In the genomic region with DNA sequence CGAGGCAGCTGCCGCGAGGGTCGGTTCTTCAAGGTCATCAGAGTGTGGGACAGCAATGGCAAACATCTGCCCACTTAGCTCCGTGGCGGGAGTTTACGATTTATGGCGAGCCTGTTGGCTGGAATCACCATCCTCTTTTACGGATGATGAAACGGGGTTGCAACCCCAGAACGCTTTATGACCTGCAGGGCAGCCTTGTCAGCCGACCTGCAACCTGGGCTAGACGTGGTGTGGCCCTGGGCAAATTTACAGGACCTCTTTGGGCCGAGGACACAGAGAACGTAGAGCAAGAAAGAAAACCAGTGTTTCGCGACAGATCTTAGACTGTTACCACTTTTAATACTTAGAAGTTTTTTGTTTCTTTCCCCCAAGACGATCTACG, we compare ENCODE assay signal across 8 mouse cellular contexts. TPM values are rescaled to one million over a fixed set of nuclear protein-coding genes. Genes with fewer than 3 reads are reported as not detected.
DNase-seq lines count a peak whose midpoint lies in the region; ATAC-seq and TF ChIP-seq lines count a peak whose summit lies in the region.

A gene (minus strand): TSS at position 113 of the 382 bp plus-strand sequence.

- no peak for TF ChIP-seq POLR2A in bone marrow macrophage, adult 2 months (IDR thresholded peaks at IDR 0.05; ENCODE audit: borderline replicate concordance, low read depth, low read length)

- H3K27me3 ChIP-seq in lung, embryonic 14.5 days (ENCODE audit: insufficient read depth, low read length), result no peaks in the 10 kb centered on the region
- no peaks in the 10 kb centered on the region for H3K27me3 ChIP-seq in intestine, postnatal 0 days (replicated peaks; ENCODE audit: control insufficient read depth, insufficient read depth, low read length)
- H3K27me3 ChIP-seq in midbrain, embryonic 10.5 days (ENCODE audit: low read depth, poor library complexity, severe bottlenecking), result no peaks in the 10 kb centered on the region

- H3K4me1 ChIP-seq in lung, embryonic 14.5 days (ENCODE audit: insufficient read depth), result peaks cover 7% of the 10 kb centered on the region; the same call in 1 of the 2 replicates
- peaks cover 21% of the 10 kb centered on the region for H3K4me1 ChIP-seq in bone marrow macrophage, adult 2 months (ENCODE audit: control insufficient read depth, insufficient read depth, low read length)
- peaks cover 2% of the 10 kb centered on the region; the same call in 1 of the 2 replicates for H3K4me1 ChIP-seq in intestine, postnatal 0 days (replicated peaks; ENCODE audit: control insufficient read depth, insufficient read depth, low read length)
- peaks cover 52% of the 10 kb centered on the region for H3K4me1 ChIP-seq in midbrain, embryonic 10.5 days

- DNase-seq in lung, embryonic 14.5 days, result no peak
- no peak for DNase-seq in lung, postnatal 25 days (ENCODE audit: low spot score)
- no peak for DNase-seq in gastrocnemius, postnatal 36 days
- no peak for DNase-seq in midbrain, embryonic 10.5 days (ENCODE audit: low spot score)
- DNase-seq in ovary, postnatal 14 days (ENCODE audit: low spot score), result no peak
- no peak for DNase-seq in cerebellum, postnatal 4 days (ENCODE audit: low spot score in 2 of 2)

- peak within 1 kb of the TSS; percentile 85 for H3K9ac ChIP-seq in lung, embryonic 14.5 days
- peak within 1 kb of the TSS; percentile 60 for H3K9ac ChIP-seq in intestine, postnatal 0 days (ENCODE audit: low read depth, low read length)

- H3K4me2 ChIP-seq in lung, embryonic 14.5 days, result peak within 1 kb of the TSS; percentile 96
- H3K4me2 ChIP-seq in intestine, postnatal 0 days (replicated peaks; ENCODE audit: low read depth), result peak within 1 kb of the TSS; percentile 87

- intact Hi-C loops in gastrocnemius, postnatal 36 days (cut with DNase I), result loop anchor here (1.0 kb wide), 1 partner anchor 89 kb away; a partner anchor contains a TSS

- H3K4me3 ChIP-seq in lung, embryonic 14.5 days (ENCODE audit: low read depth, low read length), result peak within 1 kb of the TSS; percentile 80
- H3K4me3 ChIP-seq in bone marrow macrophage, adult 2 months (ENCODE audit: insufficient read depth, low read length), result peak within 1 kb of the TSS; percentile 95
- peak within 1 kb of the TSS; percentile 70 for H3K4me3 ChIP-seq in intestine, postnatal 0 days (ENCODE audit: low read depth, low read length)
- H3K4me3 ChIP-seq in midbrain, embryonic 10.5 days, result peak within 1 kb of the TSS; percentile 82

- TF ChIP-seq CTCF in lung, embryonic 14.5 days (IDR thresholded peaks at IDR 0.05; ENCODE audit: low read depth), result no peak
- no peak for TF ChIP-seq CTCF in bone marrow macrophage, adult 2 months (IDR thresholded peaks at IDR 0.05; ENCODE audit: low read depth, low read length)
- no peak for TF ChIP-seq CTCF in intestine, postnatal 0 days (IDR thresholded peaks at IDR 0.05; ENCODE audit: low read depth)

- no peak for ATAC-seq in lung, embryonic 14.5 days (ENCODE audit: insufficient read depth)
- no peak for ATAC-seq in intestine, postnatal 0 days

- peaks cover 21% of the 10 kb centered on the region for H3K36me3 ChIP-seq in lung, embryonic 14.5 days (ENCODE audit: insufficient read depth)
- H3K36me3 ChIP-seq in intestine, postnatal 0 days (ENCODE audit: control insufficient read depth, insufficient read depth), result peaks cover 23% of the 10 kb centered on the region
- peaks cover 27% of the 10 kb centered on the region for H3K36me3 ChIP-seq in midbrain, embryonic 10.5 days

- H3K9me3 ChIP-seq in lung, embryonic 14.5 days (ENCODE audit: low read depth, low read length), result no peaks in the 10 kb centered on the region
- no peaks in the 10 kb centered on the region for H3K9me3 ChIP-seq in intestine, postnatal 0 days (ENCODE audit: control insufficient read depth)
- no peaks in the 10 kb centered on the region for H3K9me3 ChIP-seq in midbrain, embryonic 10.5 days (replicated peaks)

- WGBS in lung, embryonic 14.5 days, result under 1% methylated on average over 19 of the region's 19 CpGs
- WGBS in intestine, postnatal 0 days, result under 1% methylated on average over 19 of the region's 19 CpGs
- WGBS in midbrain, embryonic 10.5 days, result 1% methylated on average over 19 of the region's 19 CpGs

- H3K27ac ChIP-seq in lung, embryonic 14.5 days (ENCODE audit: low read depth), result peak within 1 kb of the TSS; percentile 95
- peak within 1 kb of the TSS; percentile 86 for H3K27ac ChIP-seq in bone marrow macrophage, adult 2 months (ENCODE audit: insufficient read depth, low read depth, low read length)
- peak within 1 kb of the TSS; percentile 93 for H3K27ac ChIP-seq in intestine, postnatal 0 days (ENCODE audit: low read depth, low read length)
- peak within 1 kb of the TSS; percentile 91 for H3K27ac ChIP-seq in midbrain, embryonic 10.5 days (replicated peaks)

RNA-seq across cellular contexts. Expression of the gene that starts here (rescaled TPM):
- polyA plus RNA-seq in lung, embryonic 14.5 days (2014; fragmentation: Nextera tagmentation; extraction: Ambion mirVana), result 223 and 244 TPM in 2 replicates
- polyA plus RNA-seq in bone marrow macrophage, adult 2 months (2012; ENCODE audit: insufficient read depth, insufficient read length, missing spikeins), result 133 and 173 TPM in 2 replicates
- 10 to 100 TPM; 56.2 to 64.3 TPM for total RNA-seq in gastrocnemius, postnatal 36 days (2021)
- polyA plus RNA-seq in intestine, postnatal 0 days (2015; fragmentation: Nextera tagmentation; extraction: Ambion mirVana), result 283 and 296 TPM in 2 replicates
- polyA plus RNA-seq in midbrain, embryonic 10.5 days (2016; fragmentation: Nextera tagmentation; extraction: Ambion mirVana), result 234 and 249 TPM in 2 replicates
